Mouse (Mus musculus): ENCODE results near the gene Clcn2. TPM values are rescaled to one million over a fixed set of nuclear protein-coding genes. Genes with fewer than 3 reads are reported as not detected.
A peak's percentile ranks its signal among the peaks of the same experiment; 100 is the strongest.

Clcn2 gene
- total RNA-seq, 1 experiment from 2014 or later: 4.2 TPM

GRCm38 (mm10) chr16:20705786-20706185 is 11.8 kb downstream of the Clcn2 start:
- no peak for ATAC-seq (ENCODE audit: extremely low read depth, insufficient number of reproducible peaks, low FRiP score, poor library complexity, severe bottlenecking)

GRCm38 (mm10) chr16:20703699-20704400 is 13.7 kb downstream of the Clcn2 start:
- no peak for ATAC-seq (ENCODE audit: extremely low read depth, insufficient number of reproducible peaks, low FRiP score, poor library complexity, severe bottlenecking)

GRCm38 (mm10) chr16:20703071-20703470 is 14.5 kb downstream of the Clcn2 start:
- no peak for ATAC-seq (ENCODE audit: extremely low read depth, insufficient number of reproducible peaks, low FRiP score, poor library complexity, severe bottlenecking)

GRCm38 (mm10) chr16:20702522-20702893 is 15.0 kb downstream of the Clcn2 start:
- no peak for ATAC-seq (ENCODE audit: extremely low read depth, insufficient number of reproducible peaks, low FRiP score, poor library complexity, severe bottlenecking)

GRCm38 (mm10) chr16:20701729-20702521 is 15.6 kb downstream of the Clcn2 start:
- ATAC-seq (ENCODE audit: extremely low read depth, insufficient number of reproducible peaks, low FRiP score, poor library complexity, severe bottlenecking): no peak

- no peak for ATAC-seq (ENCODE audit: extremely low read depth, insufficient number of reproducible peaks, low FRiP score, poor library complexity, severe bottlenecking)
These were observed 16.2 kb downstream of the Clcn2 start for GRCm38 (mm10) chr16:20701316-20701715.

- no peak for ATAC-seq (ENCODE audit: extremely low read depth, insufficient number of reproducible peaks, low FRiP score, poor library complexity, severe bottlenecking)
These were observed 17.5 kb downstream of the Clcn2 start for GRCm38 (mm10) chr16:20700036-20700435.

- no peak for ATAC-seq (ENCODE audit: extremely low read depth, insufficient number of reproducible peaks, low FRiP score, poor library complexity, severe bottlenecking)
These were observed 18.3 kb downstream of the Clcn2 start for GRCm38 (mm10) chr16:20699266-20699665.

- ATAC-seq (ENCODE audit: extremely low read depth, insufficient number of reproducible peaks, low FRiP score, poor library complexity, severe bottlenecking): no peak
These were observed 21.8 kb downstream of the Clcn2 start for GRCm38 (mm10) chr16:20695622-20696323.

GRCm38 (mm10) chr16:20694781-20695180 is 22.8 kb downstream of the Clcn2 start:
- no peak for ATAC-seq (ENCODE audit: extremely low read depth, insufficient number of reproducible peaks, low FRiP score, poor library complexity, severe bottlenecking)

- ATAC-seq (ENCODE audit: extremely low read depth, insufficient number of reproducible peaks, low FRiP score, poor library complexity, severe bottlenecking): peak; percentile 44; the same call in 1 of the 2 replicates
These were observed 24.3 kb downstream of the Clcn2 start, which contains the start of gene Fam131a for GRCm38 (mm10) chr16:20693111-20693701. TSS of gene Fam131a (plus strand) at chr16:20693241.

- ATAC-seq (ENCODE audit: extremely low read depth, insufficient number of reproducible peaks, low FRiP score, poor library complexity, severe bottlenecking): no peak
These were observed 25.1 kb downstream of the Clcn2 start for GRCm38 (mm10) chr16:20692241-20692965.

- ATAC-seq (ENCODE audit: extremely low read depth, insufficient number of reproducible peaks, low FRiP score, poor library complexity, severe bottlenecking): no peak
These were observed 25.9 kb downstream of the Clcn2 start for GRCm38 (mm10) chr16:20691617-20692016.

- ATAC-seq (ENCODE audit: extremely low read depth, insufficient number of reproducible peaks, low FRiP score, poor library complexity, severe bottlenecking): no peak
These were observed 26.8 kb downstream of the Clcn2 start for GRCm38 (mm10) chr16:20690774-20691173.

GRCm38 (mm10) chr16:20677974-20678675 is 39.4 kb downstream of the Clcn2 start:
- ATAC-seq (ENCODE audit: extremely low read depth, insufficient number of reproducible peaks, low FRiP score, poor library complexity, severe bottlenecking): no peak

GRCm38 (mm10) chr16:20677380-20677779 is 40.2 kb downstream of the Clcn2 start:
- ATAC-seq (ENCODE audit: extremely low read depth, insufficient number of reproducible peaks, low FRiP score, poor library complexity, severe bottlenecking): no peak

GRCm38 (mm10) chr16:20676702-20677101 is 40.8 kb downstream of the Clcn2 start:
- no peak for ATAC-seq (ENCODE audit: extremely low read depth, insufficient number of reproducible peaks, low FRiP score, poor library complexity, severe bottlenecking)

GRCm38 (mm10) chr16:20675213-20675612 is 42.3 kb downstream of the Clcn2 start:
- no peak for ATAC-seq (ENCODE audit: extremely low read depth, insufficient number of reproducible peaks, low FRiP score, poor library complexity, severe bottlenecking)

Measured in neutrophil, adult 5-6 weeks (primary cell).